Mouse (Mus musculus) heart, postnatal 4 days (tissue): Measurements from ENCODE around the gene Plcg2. TPM values are rescaled to one million over a fixed set of nuclear protein-coding genes. Genes with fewer than 3 reads are reported as not detected.

Source experiments
- DNase-seq: peaks from one replicate; pipeline ENCODE4 v3.0.0; 2021
- total RNA-seq, 2 experiments: library from RNA; stranded (reverse); gene quantifications; 2 replicates each; pipeline ENCODE4 v1.2.3; 2021

The Plcg2 gene
- total RNA-seq, 2 experiments from 2014 or later: 13.9 to 16.3 TPM

- DNase-seq: no peak
These were observed 9.7 kb upstream of the Plcg2 start for GRCm38 (mm10) chr8:117488246-117489005.

GRCm38 (mm10) chr8:117493543-117493942, 4.5 kb upstream of the Plcg2 start:
- DNase-seq: no peak

- no peak for DNase-seq
These were observed 3.2 kb upstream of the Plcg2 start for GRCm38 (mm10) chr8:117494874-117495273.

- DNase-seq: no peak
These were observed 937 bp downstream of the Plcg2 start for GRCm38 (mm10) chr8:117498915-117499540.

- DNase-seq: no peak
These were observed 2.2 kb downstream of the Plcg2 start for GRCm38 (mm10) chr8:117500232-117500823.

- DNase-seq: no peak
These were observed 3.2 kb downstream of the Plcg2 start for GRCm38 (mm10) chr8:117501323-117501722.

DNA sequence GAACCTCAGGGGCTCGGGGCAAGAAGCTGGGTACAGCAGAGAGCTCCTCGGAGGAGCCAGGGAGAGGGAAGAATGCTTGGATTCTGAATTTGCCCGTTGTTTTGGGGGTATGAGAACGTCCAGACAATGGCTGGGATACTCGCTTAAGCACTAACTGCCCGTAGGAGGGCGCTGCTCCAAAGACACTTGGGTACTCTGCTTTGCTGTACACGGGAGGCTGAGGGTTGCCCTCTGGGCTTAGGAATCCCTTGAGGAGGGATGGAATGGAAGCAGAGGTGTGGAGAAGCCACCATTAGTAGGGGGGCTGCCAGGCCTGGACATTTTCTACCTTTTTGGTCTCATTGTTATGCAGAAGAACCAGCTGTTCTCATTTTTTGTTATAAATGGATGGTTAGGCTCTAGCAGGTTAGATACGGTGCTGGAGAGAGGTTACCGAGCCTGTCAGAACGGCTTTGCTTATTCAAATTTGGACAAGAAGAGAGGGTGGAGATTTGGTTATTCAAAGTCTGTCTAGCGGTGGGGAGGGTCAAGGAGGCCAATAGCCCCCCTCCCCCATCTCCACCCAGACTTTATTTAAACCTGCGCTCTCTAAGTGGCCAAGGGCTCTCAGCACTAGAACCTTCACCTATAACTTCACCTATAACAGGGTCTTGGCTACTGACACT, 5.4 kb downstream of the Plcg2 start:
- no peak for DNase-seq

DNA sequence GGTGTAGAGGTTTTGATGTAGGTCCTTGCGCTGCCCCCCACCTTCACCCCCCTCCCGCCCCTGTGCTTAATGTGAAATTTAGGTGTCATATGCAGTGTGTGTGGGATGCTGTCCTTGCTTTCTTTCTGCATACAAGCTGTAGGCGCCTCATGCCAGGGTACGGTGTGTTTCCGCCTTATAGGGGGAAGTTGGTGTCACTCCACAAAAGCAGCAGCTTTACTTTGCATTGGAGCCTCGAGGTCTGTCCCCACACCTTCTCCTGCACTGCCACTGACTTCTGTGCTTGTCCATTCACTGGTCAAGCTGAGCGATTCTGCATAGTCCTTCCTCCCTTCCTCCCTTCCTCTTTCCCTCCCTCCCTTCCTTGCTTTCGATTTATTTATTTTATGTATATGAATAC, 9.6 kb downstream of the Plcg2 start:
- DNase-seq: no peak

DNA sequence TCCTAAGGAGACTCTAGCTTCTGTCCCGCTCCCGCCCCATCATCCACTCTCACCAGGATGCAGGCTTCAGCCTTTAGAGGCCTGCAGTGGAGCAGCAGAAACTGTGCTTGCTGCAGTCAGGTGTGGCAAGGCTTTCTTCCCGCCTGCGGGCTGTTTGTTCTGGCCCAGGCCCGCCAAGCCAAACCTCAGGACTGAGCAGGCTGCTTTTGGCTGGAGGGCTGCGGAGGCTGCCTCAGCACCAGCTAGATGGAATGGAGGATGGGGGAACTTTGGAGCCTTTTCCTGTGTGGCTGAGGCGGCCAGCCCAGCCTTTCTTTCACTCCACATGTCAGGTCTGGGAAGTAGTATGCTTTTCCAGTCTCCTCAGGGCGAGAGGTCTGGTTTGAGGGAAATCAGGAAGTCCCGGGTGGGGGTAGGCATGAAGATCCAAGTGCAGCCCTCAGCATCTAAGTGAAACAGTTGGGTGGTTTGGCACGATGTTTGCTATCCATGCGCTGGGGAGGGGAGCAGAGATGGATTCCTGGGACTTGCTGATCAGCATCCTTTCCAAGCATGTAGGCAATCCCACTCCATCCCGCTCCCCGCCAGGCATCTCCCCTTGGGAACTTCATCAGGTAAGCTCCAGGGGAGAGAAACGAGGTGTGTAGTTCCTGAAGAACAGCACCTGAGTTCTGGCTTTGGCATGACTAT, 18.9 kb downstream of the Plcg2 start:
- DNase-seq: no peak

DNA sequence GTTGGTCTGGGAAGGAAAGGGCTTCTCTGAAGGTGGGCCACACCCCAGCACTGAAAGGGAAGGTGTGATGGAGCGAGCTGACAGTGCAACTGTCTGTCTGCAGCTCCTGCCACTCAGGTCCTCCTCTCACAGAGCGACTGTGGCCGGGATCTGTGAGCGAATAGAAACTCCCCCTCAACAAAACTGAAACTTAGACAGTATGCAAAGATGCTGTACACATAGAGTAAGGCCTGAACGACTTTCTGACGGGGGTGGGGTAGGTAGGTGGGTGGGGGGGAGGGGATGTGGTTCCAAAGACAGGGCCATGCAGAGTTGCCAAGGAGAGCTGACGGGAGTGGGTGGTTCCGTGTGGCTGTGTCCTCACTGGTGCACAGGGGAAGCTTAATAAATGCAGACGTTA, 19.8 kb downstream of the Plcg2 start:
- DNase-seq: no peak

DNA sequence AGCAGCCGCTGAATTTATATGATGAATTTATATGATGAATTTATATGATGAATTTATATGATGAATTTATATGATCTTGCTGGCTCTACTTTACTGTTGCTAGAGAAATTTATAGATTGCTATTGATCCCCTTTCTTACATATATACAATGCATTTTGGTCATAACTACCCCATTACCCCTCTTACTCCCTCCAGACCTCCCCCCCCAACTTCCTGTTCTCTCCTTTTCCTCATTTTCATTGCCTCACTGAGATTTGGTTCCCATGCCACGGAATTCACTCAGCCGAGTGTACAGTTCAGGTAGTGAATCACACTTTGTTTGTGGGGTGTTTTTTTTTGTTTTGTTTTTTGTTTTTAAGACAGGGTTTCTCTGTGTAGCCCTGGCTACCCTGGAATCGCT, 20.8 kb downstream of the Plcg2 start:
- DNase-seq: no peak

DNA sequence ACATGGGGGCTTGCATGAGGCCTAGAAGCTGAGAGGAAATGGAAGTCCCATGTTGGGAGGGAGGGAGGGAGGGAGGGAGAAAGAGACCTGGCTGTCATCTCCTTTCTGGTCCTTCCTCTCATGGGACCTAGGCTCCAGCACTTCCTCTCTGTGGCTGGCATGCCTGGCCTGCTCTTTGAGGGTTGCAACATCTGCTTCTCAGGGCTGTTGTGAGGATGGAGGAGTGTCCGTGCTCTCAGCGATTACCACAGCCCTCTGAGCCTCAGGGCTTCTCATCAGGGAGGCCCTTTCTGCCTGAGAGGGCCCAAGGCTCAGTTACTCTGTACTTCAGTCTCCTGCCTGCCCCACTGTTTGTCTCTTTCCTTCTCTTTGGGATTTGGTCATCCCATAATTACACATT, 28.1 kb downstream of the Plcg2 start:
- DNase-seq: no peak

DNA sequence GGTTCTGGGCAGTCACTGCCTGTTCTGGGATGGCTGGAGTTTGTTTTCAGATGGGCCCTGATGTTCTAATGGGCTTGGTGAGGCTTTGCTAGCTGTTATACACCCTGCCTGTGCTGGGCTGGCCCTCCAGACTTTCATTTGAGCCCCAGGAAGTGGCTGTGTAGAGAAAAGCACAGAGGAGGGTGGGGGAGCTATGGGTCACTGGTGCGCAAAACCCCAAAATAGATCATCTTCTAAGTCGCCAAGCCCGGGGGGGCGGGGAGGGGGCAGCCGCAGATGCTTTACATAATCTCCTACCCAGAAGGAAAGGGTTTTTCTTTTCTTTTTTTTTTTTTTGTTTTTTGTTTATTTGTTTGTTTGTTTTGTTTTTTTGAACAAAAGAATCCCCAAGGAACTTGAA, 29.9 kb downstream of the Plcg2 start:
- DNase-seq: no peak

- no peak for DNase-seq
These were observed 31.1 kb downstream of the Plcg2 start for GRCm38 (mm10) chr8:117529177-117529576.

DNA sequence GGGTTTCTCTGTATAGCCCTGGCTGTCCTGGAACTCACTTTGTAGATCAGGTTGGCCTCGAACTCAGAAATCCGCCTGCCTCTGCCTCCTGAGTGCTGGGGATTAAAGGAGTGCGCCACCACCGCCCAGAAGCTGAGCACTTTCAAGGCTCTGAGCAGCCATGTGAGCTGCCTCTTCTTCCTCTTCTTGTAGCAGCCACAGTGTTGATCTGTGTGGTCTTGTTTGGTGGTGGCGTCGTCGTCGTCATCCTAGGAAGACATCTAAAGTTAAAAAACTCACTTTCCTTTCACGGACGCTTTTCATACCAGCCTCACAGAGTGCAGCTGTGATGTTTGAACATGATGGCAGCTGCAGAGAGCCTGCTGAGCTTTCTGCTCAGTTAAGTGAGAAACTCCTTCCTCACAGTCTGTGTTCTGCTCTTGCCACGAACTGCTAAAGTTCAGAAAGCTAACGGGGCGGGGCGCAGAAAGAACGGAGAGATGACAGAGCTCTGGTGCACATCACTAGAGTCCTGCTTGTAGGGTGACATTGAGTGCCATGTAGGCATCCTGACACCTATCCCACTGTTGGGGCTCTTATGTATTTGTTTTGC, 34.4 kb downstream of the Plcg2 start:
- DNase-seq: no peak

DNA sequence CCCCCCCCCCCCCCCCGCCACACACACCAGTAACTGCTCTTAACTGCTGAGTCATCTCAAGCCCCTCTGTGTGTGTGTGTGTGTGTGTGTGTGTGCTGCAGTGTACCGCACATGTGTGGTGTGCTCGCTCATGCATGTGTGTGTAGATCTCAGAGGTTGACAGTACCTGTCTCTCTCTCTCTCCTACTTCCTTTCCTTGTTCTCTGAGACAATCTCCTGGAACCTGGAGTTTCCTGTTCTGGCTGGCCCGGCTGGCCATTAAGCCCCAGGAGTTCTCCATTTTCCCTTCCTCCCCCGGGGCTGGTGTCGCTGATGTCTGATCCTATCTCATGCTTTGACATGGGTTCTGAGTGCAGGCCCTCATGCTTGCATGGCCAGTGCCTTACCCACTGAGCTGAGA, 38.8 kb downstream of the Plcg2 start:
- DNase-seq: no peak

DNA sequence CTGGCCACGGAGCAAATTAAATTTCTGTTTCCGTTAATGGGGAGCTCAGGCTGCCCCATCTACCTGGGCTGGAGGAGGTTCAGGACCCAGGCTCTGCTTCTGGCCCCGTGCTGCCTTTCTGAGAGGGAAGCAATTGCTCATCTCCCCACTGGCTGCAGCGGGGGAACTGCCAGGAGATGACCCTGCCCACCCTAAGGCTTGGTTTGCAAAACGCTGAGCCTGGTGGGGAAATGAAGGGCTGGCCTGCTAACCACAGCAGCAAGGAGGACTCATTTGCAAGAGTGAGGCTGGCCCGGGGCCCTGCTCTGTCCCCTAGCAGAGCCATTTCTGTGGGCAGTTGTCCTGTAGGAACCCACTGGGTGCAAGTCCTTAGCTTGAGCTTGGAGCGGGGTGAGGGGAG, 39.7 kb downstream of the Plcg2 start:
- DNase-seq: no peak

- no peak for DNase-seq
These were observed 44.9 kb downstream of the Plcg2 start for GRCm38 (mm10) chr8:117542951-117543350.

DNA sequence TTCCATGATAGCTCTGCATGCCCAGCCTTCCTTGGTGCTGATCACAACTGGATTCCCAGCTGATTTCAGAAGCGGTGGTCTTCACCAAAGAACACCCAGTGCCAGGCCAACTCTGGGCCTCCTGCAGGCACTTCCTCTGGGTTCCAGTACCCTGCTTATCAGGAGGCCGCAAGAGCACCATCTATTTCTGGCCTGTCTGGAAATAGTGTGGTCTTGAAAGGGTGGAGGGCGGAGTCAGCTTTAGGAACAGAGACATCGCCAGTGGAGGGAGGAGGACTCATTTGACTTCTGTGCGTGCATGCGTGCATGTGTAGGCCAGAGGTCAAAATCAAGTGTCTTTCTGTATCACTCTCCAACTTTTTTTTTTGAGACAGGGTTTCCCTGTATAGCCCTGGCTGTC, 45.7 kb downstream of the Plcg2 start:
- peak; percentile 37 for DNase-seq

DNA sequence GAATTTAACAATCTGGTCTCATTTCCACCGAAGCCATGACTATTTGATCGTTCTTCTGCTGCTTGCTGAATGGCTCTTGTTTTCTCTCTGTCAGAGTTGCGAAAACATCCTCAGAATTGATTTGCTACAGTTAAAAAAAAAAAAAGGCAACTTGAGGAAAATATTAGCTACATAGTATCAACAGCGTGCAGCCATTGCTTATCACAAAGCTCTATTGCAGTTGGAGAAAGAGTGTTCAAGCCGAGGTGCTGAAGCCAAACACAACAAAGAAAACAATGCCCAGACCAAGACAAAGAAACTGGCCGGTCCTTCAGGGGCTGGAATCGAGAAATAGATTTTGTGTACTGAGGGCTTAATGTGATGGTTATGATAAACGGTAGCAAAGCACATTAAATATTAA, 47.0 kb downstream of the Plcg2 start:
- DNase-seq: no peak

DNA sequence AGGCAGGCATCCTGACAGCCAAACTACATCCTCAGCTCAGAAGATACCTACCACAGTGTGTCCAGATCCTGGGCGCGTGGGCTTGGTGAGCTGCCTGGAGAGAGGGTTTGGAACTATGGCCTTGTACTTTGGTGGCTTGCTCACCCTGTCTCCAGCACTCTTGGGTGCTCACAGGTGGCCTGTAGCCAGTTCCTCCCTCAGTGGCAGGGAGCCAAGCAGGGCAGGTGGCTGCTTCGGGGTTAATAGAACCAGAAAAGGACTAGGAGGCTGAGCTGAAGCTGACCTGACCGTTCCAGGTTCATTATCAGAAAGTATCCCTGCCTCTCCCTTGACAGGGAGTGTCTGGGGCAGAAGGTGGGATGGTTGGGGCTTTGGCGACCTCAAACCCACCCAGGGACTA, 48.3 kb downstream of the Plcg2 start:
- peak; percentile 42 for DNase-seq

DNA sequence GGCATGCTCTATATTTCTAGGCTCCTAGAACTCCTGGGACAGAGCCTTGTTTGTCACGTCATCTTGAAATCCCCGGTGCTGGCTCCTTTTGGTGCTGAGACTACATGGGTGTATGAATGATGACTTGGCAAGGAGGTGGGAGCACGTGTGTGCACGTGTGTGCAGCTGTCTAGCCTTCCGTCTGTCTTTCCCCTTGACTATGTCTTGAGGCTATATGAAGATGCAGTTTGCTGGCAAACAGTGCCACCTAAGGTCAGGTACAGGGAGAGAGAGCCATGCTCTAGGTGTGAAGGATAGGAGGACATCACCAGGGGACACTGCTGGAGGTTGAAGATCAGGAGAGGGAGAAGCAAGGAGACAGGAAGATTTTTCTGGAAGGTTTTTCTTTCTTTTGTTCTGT, 49.9 kb downstream of the Plcg2 start:
- no peak for DNase-seq
